Mouse (Mus musculus) induced T-regulatory cell, adult 2 months (primary cell): ENCODE measurements around the gene Adnp.
"Not testable (repeated sequence)": the region's sequence is repeated elsewhere in the genome, so short reads cannot be mapped to it uniquely, and the experiment has no call there.

ENCODE experiments used
- DNase-seq: peaks from one replicate; pipeline ENCODE4 v3.0.0-alpha.2; 2012; ENCODE audit warnings: low read depth

Gene Adnp

GRCm38 (mm10) chr2:168205681-168206631, 956 bp downstream of the Adnp start:
- DNase-seq: peak; percentile 42

- DNase-seq: peak; percentile 97
Observed at GRCm38 (mm10) chr2:168205265-168205664, 1.6 kb downstream of the Adnp start.

DNA sequence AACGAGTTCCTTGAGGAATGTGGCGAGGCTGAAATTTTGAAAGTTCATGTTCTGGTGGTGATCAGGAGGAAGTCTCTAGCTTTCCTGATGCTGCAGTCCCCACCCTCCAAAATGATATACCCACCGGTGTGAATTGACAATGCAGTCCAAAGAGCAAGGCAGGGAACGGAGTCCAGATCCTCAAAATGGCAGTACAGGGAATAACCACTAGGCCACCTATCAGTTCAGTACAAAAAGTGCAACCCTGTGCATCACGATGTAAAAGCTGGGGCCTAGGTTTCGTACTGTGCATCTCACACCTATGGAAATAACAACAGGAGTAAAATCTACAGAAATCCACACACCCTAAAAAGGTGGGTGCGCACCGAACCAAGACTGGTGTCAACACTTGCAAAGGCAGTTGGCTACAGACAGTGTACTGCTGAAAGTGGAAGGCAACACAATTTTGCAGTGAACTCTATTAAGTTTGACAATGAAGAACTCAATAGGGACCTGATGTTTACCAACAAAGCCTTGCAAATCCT, 2.4 kb downstream of the Adnp start:
- peak; percentile 34 for DNase-seq

DNA sequence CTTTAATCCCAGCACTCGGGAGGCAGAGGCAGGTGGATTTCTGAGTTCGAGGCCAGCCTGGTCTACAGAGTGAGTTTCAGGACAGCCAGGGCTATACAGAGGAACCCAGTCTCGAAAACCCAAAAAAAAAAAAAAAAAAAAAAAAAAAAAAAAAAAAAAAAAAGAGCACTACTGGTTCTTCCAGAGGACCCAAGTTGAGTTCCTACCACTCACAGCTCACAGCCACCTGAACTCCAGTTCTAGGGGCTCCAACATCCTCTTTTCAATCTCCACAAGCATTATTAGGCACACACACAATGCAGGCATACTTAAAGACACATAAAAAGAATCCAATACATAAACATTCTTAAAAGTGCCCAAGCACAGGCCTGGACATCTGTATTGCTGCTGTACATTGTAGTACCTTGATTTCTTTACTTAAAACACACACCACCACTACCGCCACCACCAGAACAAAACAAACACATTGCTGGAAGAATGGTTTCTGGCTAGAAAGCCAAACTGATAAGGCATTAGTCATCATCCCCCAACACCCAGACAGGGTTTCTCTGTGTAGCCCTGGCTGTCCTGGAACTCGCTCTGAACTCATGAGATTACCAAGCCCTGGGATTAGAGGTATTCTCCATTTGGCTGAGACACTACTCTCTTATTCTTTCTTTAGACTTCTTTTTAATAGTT, 6.8 kb downstream of the Adnp start:
- peak; percentile 24 for DNase-seq

GRCm38 (mm10) chr2:168199476-168199875, 7.4 kb downstream of the Adnp start:
- DNase-seq: no peak

GRCm38 (mm10) chr2:168198421-168198820, 8.5 kb downstream of the Adnp start:
- no peak for DNase-seq

GRCm38 (mm10) chr2:168195721-168196120, 11.2 kb downstream of the Adnp start:
- no peak for DNase-seq

DNA sequence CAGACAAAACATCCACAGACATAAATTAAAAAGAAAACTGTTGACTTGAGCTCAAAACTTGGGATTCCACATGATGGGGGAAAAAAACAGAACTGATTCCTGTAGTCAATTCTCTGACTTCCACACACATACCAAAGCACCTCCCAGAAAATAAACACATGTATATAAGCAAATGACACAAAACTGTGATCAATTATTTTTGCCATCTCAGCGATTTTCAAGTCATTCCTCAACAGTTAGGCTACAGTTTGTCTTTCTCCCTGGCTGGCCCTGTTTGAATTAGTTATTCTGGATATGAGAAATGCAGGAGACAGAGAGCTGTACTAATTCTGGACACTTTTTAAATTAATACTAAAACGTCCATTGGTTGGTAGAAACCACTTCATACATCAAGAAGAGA, 13.2 kb downstream of the Adnp start:
- no peak for DNase-seq

- DNase-seq: no peak
Observed at GRCm38 (mm10) chr2:168191856-168192255, 15.1 kb downstream of the Adnp start.

GRCm38 (mm10) chr2:168175946-168176345, 31.0 kb downstream of the Adnp start:
- DNase-seq: no peak

- peak; percentile 70 for DNase-seq
Observed at GRCm38 (mm10) chr2:168170167-168170685, 36.7 kb downstream of the Adnp start.

GRCm38 (mm10) chr2:168169800-168170113, 37.2 kb downstream of the Adnp start:
- DNase-seq: no peak

DNA sequence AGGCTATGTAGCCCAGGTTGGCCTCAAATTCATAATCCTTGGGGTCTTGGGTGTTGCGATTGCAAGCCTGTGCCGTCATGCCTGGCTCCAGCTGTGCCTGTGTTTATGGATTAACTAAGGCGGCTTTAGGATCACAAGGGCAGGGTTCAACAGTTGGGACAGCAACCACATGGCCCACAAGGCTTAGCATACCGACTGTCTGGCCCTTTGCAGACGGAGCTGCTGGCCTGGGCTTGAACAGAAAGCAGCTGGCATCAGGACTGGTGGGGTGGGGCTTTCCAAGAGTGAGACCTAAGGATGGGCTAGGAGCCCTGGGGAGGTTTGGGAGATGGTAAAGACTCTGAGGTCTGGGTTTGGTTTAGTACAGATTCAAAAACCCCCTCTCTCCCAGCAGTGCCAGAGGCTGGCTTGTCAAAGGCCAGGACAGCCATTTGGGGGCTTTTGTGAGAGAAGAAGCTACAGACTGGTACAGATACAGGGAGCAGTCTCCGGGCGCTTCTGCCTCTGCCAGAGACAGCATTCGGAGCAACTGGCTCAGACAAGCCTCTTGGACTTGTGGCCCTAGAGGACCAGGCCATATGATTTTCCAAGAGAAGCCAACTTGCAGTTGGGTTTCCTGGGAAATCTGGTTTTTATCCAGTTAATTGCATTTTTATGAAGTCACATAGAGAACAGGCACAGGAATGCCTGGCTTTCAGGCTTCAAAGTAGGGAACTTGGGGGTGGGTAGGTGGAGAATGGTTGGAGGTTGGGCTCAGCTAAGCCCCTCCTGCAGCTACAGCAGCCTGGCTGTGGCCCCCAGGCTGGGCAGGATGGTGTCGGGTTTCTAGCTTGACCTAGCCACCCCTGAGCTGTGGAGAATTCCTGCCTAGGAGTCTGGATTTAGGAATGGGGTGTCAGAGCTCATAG, 37.8 kb downstream of the Adnp start:
- no peak for DNase-seq

- DNase-seq: no peak
Observed at GRCm38 (mm10) chr2:168167781-168168180, 39.1 kb downstream of the Adnp start.

DNA sequence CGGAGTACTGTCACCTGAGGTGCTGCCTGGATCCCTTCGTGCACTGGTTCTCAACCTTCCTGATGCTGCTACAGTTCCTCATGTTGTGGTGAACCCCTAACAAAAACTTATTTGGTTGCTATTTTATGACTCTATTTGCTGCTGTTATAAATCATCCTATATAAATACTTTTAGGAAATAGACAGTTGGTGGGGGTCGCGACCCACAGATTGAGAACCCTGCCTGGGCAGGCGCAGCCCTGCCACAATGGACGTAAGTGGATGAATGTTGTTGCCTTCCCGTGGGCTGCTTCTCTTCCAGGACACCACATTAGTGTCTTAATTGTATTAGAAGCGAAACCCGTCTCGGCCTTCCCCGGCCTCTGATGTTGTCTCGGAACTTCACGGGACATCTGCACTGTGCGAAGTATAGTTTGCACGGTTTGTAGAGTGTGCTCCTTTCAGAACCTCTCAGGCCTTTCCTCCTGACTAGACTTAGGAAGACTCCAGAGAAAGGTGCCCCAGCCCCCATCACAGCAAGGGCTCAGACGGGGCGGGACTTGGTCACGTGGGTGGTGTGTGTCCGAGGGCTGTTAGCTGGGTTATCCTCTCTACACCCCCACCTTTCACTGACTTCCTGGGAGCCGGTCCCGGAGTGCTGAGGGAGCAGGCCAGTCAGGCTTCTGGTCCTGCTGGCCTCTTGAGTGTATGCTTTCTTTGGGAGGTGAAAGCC, 40.0 kb downstream of the Adnp start:
- DNase-seq: no peak

- DNase-seq: peak; percentile 33
Observed at GRCm38 (mm10) chr2:168161978-168162377, 44.9 kb downstream of the Adnp start.

GRCm38 (mm10) chr2:168161514-168161971, 45.4 kb downstream of the Adnp start:
- DNase-seq: no peak

DNA sequence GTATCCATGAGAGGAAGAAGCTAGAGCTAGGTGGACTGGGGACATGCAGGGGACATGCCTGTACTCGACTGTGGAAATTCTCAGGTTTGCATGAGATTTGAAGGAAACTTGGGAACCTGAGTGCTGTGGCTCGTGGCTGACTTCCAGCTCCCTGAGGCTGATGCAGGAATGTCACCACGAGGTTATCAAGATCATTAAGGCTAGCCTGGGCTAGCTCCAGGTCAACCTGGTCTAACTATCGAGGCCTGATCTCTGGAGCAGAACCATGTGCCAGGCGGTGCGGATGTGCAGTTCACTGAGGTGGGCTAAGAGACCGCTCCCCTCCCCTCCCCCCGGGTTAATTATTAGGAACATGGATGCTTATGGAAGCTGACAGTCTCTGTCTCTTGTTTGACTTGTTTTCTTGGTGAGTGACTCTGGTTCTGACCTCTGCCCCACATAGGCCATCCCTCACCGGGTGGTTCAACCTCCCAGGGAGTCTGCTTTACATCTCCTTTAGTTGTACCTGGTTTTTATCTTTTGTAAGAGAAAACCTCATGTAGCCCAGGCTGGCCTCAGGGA, 46.5 kb downstream of the Adnp start:
- DNase-seq: no peak

GRCm38 (mm10) chr2:168158911-168159711, 47.8 kb downstream of the Adnp start:
- DNase-seq: peak; percentile 72

DNA sequence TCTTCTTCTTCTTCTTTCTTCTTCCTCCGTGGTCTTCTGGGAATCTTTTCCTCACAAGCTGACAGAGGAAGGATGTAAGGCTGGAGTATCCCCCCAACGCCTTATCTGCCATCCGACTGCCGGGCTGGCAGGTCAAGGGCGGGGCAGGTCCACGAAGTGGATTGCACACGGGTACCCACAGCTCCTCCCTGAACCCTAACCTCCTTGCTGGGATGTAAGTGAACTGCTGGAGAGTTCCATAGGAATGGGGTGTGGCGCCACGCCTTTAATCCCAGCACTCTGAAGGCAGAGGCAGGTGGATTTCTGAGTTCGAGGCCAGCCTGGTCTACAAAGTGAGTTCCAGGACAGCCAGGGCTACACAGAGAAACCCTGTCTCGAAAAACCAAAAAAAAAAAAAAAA, 48.9 kb downstream of the Adnp start:
- not testable (repeated sequence) for DNase-seq
